26 mouse cellular contexts compared by ENCODE assay signal in the genomic region with DNA sequence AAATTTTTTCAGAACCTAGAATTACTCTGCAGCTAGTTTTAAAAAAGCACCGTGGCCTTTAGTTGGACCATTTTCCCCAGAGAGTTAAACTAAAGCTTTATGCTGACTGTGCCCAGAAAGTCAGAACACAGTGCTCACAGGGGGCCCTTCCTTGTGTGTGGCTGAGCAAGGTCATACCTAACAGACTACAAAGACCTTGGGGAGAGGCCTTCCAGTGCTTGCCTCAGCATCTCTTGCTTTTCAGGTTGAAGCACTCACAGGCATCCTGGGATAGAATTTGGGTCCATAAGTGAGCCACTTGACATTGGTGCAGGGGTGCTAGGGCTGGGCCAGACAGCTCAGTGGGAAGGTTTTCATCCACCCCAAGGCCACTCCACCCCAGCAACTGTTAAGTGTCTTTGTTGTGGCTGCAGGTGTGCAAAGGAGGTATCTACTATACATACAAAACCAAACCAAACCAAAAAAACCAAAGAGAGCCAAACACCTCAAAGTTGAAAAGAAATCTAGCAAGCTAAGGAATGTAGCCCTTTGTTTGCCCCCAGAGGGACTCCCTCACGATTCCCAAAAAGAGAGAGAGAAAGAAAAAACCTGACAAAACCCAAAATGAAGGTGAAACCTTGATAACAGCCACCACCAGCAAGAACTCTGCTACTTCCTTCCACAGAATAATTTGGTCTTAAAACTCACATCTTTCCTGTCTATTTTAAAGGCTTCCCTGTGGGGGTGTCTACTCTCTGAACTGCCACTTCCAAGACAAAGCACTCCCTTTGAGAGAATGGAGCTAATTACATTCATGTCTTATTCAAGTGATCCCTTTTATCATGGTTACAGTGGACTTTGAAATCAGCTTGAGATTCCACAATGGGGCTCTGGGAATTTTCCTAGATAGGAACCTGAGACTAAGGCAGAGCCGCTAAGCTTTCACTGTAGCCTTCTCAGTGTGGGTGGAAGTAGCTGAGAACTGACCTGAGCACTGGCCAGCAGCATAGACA.
"Had no signal": no experiment of that assay in that cellular context is flagged by ENCODE, and none has a peak within 500 bp of the region (broad histone marks: within the 10 kb centered on the region; RNA-seq: fewer than 3 reads in every experiment).

No protein-coding gene starts in this region.

- H3K4me1 ChIP-seq: kidney, embryonic 15.5 days; liver, embryonic 12.5 days; liver, embryonic 15.5 days; lung, embryonic 15.5 days; megakaryocyte, embryonic 14.5 days; neural tube, embryonic 13.5 days had no signal

- H3K9ac ChIP-seq: kidney, embryonic 15.5 days; limb, embryonic 13.5 days; liver, embryonic 12.5 days; liver, embryonic 15.5 days; lung, embryonic 15.5 days; midbrain, embryonic 13.5 days; neural tube, embryonic 13.5 days had no signal

- H3K27me3 ChIP-seq: kidney, embryonic 15.5 days; limb, embryonic 13.5 days; liver, embryonic 12.5 days; liver, embryonic 15.5 days; lung, embryonic 15.5 days; megakaryocyte, embryonic 14.5 days; midbrain, embryonic 13.5 days; neural tube, embryonic 13.5 days had no signal

- H3K27ac ChIP-seq: kidney, embryonic 15.5 days; limb, embryonic 13.5 days; liver, embryonic 12.5 days; liver, embryonic 15.5 days; lung, embryonic 15.5 days; midbrain, embryonic 10.5 days; midbrain, embryonic 13.5 days; neural tube, embryonic 13.5 days; stomach, postnatal 0 days had no signal

- ATAC-seq: liver, embryonic 12.5 days; midbrain, embryonic 13.5 days; midbrain, embryonic 16.5 days had no signal

- H3K9me3 ChIP-seq: kidney, embryonic 15.5 days; limb, embryonic 13.5 days; liver, embryonic 12.5 days; liver, embryonic 15.5 days; lung, embryonic 15.5 days; midbrain, embryonic 10.5 days; midbrain, embryonic 13.5 days; neural tube, embryonic 13.5 days had no signal

- H3K4me2 ChIP-seq: kidney, embryonic 15.5 days; limb, embryonic 13.5 days; liver, embryonic 12.5 days; liver, embryonic 15.5 days; lung, embryonic 15.5 days; midbrain, embryonic 13.5 days; neural tube, embryonic 13.5 days had no signal

- DNase-seq: kidney, adult 8-10 months; kidney, postnatal 14 days; kidney, postnatal 4 days; layer of hippocampus, postnatal 36 days; left cerebral cortex, postnatal 4 days; liver; lung, adult 18-20 months; lung, postnatal 10 days; lung, postnatal 36 days; retina, postnatal 1 day; right cerebral cortex, postnatal 25 days; thymus, adult 2 months; thymus, postnatal 14 days; thymus, postnatal 4 days had no signal

- H3K4me3 ChIP-seq: kidney, embryonic 15.5 days; limb, embryonic 13.5 days; liver, embryonic 12.5 days; liver, embryonic 15.5 days; lung, embryonic 15.5 days; megakaryocyte, embryonic 14.5 days; midbrain, embryonic 10.5 days; midbrain, embryonic 13.5 days; myocyte; neural tube, embryonic 13.5 days had no signal

- H3K36me3 ChIP-seq: kidney, embryonic 15.5 days; limb, embryonic 13.5 days; liver, embryonic 12.5 days; liver, embryonic 15.5 days; lung, embryonic 15.5 days; midbrain, embryonic 10.5 days; midbrain, embryonic 13.5 days; neural tube, embryonic 13.5 days had no signal
